Mouse (Mus musculus): ENCODE measurements around the gene Nkain2.

GRCm38 (mm10) chr10:32604448-32604847 is 285.8 kb downstream of the Nkain2 start:
- TF ChIP-seq CTCF (IDR thresholded peaks at IDR 0.05; ENCODE audit: control insufficient read depth, insufficient read depth, low read length) (no peak), POLR2A (IDR thresholded peaks at IDR 0.05; ENCODE audit: borderline replicate concordance, control insufficient read depth, low read depth, low read length) (no peak)

Measured in bone marrow, adult 2 months (tissue).